Mouse (Mus musculus) E14TG2a.4 (cell line): ENCODE measurements around the gene Cela2a.

Experiments
- CTCF ChIP-seq: conservative IDR thresholded peaks from 2 replicates; pipeline ENCODE4 v1.5.1; 2014; ENCODE audit warnings: low read length
- NANOG ChIP-seq: IDR thresholded peaks from 2 replicates; pipeline ENCODE4 v1.6.1; 2014; ENCODE audit warnings: borderline replicate concordance, low read length, mixed read lengths

- peak; percentile 25; the same call in 1 of the 2 replicates for TF ChIP-seq CTCF
- no peak for TF ChIP-seq NANOG
Measured at GRCm38 (mm10) chr4:141853437-141853836, 27.5 kb upstream of the Cela2a start.
